Mouse (Mus musculus) cortical plate, adult 2 months (tissue): ENCODE measurements around the gene Tsga10ip.

Experiments used
- CTCF ChIP-seq: fragments of 200-500 bp; IDR thresholded peaks from 2 replicates; pipeline ENCODE4 v1.5.1; 2011; ENCODE audit warnings: mild to moderate bottlenecking, control low read depth, low read length; ENCODE audit not compliant: insufficient read depth; ENCODE audit errors: extremely low read depth
- POLR2A ChIP-seq: fragments of 200-500 bp; IDR thresholded peaks from 2 replicates; pipeline ENCODE4 v1.6.1; 2011; ENCODE audit warnings: mild to moderate bottlenecking, low read length, control low read depth; ENCODE audit not compliant: insufficient read depth; ENCODE audit errors: extremely low read depth

- TF ChIP-seq CTCF = no peak
- no peak for TF ChIP-seq POLR2A
Measured at GRCm38 (mm10) chr19:5395371-5395770, 7.0 kb downstream of the Tsga10ip start.
